Mouse (Mus musculus): ENCODE data around the gene Alkbh1.

DNA sequence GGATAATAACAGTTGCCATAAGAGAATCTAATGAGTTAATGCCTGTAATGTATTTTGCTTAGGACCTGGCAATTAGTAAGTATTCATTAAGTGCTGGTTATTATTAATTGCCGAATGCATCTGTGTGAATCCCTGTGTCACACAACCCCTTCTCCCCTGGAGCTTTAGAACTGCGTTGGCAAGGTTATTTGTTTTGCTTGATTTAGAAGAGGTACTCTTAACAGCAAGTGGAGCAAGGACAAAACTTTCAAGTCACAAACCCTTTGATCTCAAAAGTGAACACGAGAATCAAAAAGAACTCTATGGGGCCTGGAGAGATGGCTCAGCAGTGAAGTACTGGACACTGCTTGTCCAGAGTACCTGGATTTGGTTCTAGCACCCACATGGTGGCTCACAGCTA is 54.6 kb downstream of the Alkbh1 start:
- TF ChIP-seq POLR2AphosphoS5 (IDR thresholded peaks at IDR 0.05; ENCODE audit: borderline replicate concordance, low read depth, low read length): no peak
- no peak for TF ChIP-seq EP300 (IDR thresholded peaks at IDR 0.05; ENCODE audit: low read depth in 1 of 2, low read length in 2 of 2)
- TF ChIP-seq POLR2AphosphoS2 (IDR thresholded peaks at IDR 0.05; ENCODE audit: low read length): no peak
- no peak for TF ChIP-seq POLR2A (IDR thresholded peaks at IDR 0.05; ENCODE audit: control insufficient read depth in 1 of 2, insufficient read depth in 1 of 2, low read depth in 1 of 2, low read length in 2 of 2, poor library complexity in 1 of 2)
- TF ChIP-seq CTCF (IDR thresholded peaks at IDR 0.05 in 2 of 3, conservative IDR thresholded peaks at IDR 0.05 in 1 of 3; ENCODE audit: control insufficient read depth in 1 of 3, insufficient read depth in 1 of 3, low read depth in 2 of 3, low read length in 3 of 3, poor library complexity in 1 of 3, severe bottlenecking in 1 of 3): no peak
- TF ChIP-seq TAL1 (IDR thresholded peaks at IDR 0.05; ENCODE audit: low read length): no peak
- no peak for TF ChIP-seq GATA1 (IDR thresholded peaks at IDR 0.05; ENCODE audit: low read depth, low read length)
- no peak for TF ChIP-seq USF1 (IDR thresholded peaks at IDR 0.05; ENCODE audit: low read depth, low read length)
- no peak for TF ChIP-seq MAZ (IDR thresholded peaks at IDR 0.05; ENCODE audit: low read depth, low read length)
- TF ChIP-seq UBTF (IDR thresholded peaks at IDR 0.05; ENCODE audit: borderline replicate concordance, insufficient read depth, low read depth, low read length): no peak
- TF ChIP-seq RAD21 (IDR thresholded peaks at IDR 0.05; ENCODE audit: low read depth, low read length): no peak
